Mouse (Mus musculus) gastrocnemius, postnatal 4 days (tissue): ENCODE data around the gene Mdp1. TPM values are rescaled to one million over a fixed set of nuclear protein-coding genes. Genes with fewer than 3 reads are reported as not detected.

ENCODE experiments used
- DNase-seq, 2 experiments: peaks; one replicate each; pipeline ENCODE4 v3.0.0; 2021 to 2022; ENCODE audit warnings: low spot score in 2 of 2, mixed read lengths in 2 of 2
- total RNA-seq, 2 experiments: library from RNA; stranded (reverse); gene quantifications; 2 replicates each; pipeline ENCODE4 v1.2.3; 2021

Gene Mdp1
- total RNA-seq, 2 experiments from 2014 or later = 27.2 to 27.5 TPM

- DNase-seq = peak; percentile 67 to 87
Observed at GRCm38 (mm10) chr14:55643060-55643907, 17.0 kb downstream of the Mdp1 start, which contains the start of gene Tm9sf1. TSS of gene Tm9sf1 (minus strand) at chr14:55643806.

GRCm38 (mm10) chr14:55642679-55643059 lies 17.6 kb downstream of the Mdp1 start:
- no peak for DNase-seq

- DNase-seq = no peak
Observed at GRCm38 (mm10) chr14:55641291-55641690, 19.0 kb downstream of the Mdp1 start.

GRCm38 (mm10) chr14:55640816-55641215 lies 19.5 kb downstream of the Mdp1 start:
- no peak for DNase-seq

GRCm38 (mm10) chr14:55637795-55638194 lies 22.5 kb downstream of the Mdp1 start, which contains the start of gene Gm49378:
TSS of gene Gm49378 (minus strand) at chr14:55637895.
- DNase-seq = no peak

GRCm38 (mm10) chr14:55635523-55636007 lies 24.7 kb downstream of the Mdp1 start, which contains the start of gene Ipo4:
TSS of gene Ipo4 (minus strand) at chr14:55635957.
- DNase-seq = peak; percentile 73 to 86

- DNase-seq = peak; percentile 31 to 48
Observed at GRCm38 (mm10) chr14:55634874-55635522, 25.3 kb downstream of the Mdp1 start.

- DNase-seq = peak in 1 of 2 experiments; percentile 39
Observed at GRCm38 (mm10) chr14:55629312-55629711, 31.0 kb downstream of the Mdp1 start.

GRCm38 (mm10) chr14:55628077-55628827 lies 32.1 kb downstream of the Mdp1 start:
- no peak for DNase-seq

GRCm38 (mm10) chr14:55618486-55619195 lies 41.7 kb downstream of the Mdp1 start:
- DNase-seq = no peak

- no peak for DNase-seq
Observed at GRCm38 (mm10) chr14:55617822-55618221, 42.5 kb downstream of the Mdp1 start, which contains the start of gene Rec8. TSS of gene Rec8 (plus strand) at chr14:55618037.

GRCm38 (mm10) chr14:55616844-55617243 lies 43.5 kb downstream of the Mdp1 start:
- DNase-seq = no peak

- no peak for DNase-seq
Observed at GRCm38 (mm10) chr14:55615876-55616275, 44.4 kb downstream of the Mdp1 start.

- no peak for DNase-seq
Observed at GRCm38 (mm10) chr14:55614565-55615178, 45.6 kb downstream of the Mdp1 start.

GRCm38 (mm10) chr14:55613346-55613745 lies 47.0 kb downstream of the Mdp1 start:
- no peak for DNase-seq

GRCm38 (mm10) chr14:55608339-55608738 lies 52.0 kb downstream of the Mdp1 start:
- DNase-seq = no peak
